Mouse (Mus musculus) CH12.LX (cell line): ENCODE results near the gene Cyp4f40. TPM values are rescaled to one million over a fixed set of nuclear protein-coding genes. Genes with fewer than 3 reads are reported as not detected.

ENCODE experiments used
- DNase-seq: peaks from one replicate; pipeline ENCODE4 v3.0.0-alpha.2; 2013; ENCODE audit errors: extremely low read depth
- H3K27ac ChIP-seq: 2 replicates; pipeline ENCODE4 v1.5.1; 2012; ENCODE audit warnings: low read depth, mild to moderate bottlenecking, control low read depth, moderate library complexity; ENCODE audit not compliant: insufficient read depth
- H3K27me3 ChIP-seq: replicated peaks from 2 replicates; pipeline ENCODE3; 2012; ENCODE audit warnings: inconsistent platforms
- H3K36me3 ChIP-seq, 2 experiments: replicated peaks in 1 of 2; 2 replicates each; pipeline versions ENCODE3 to v1.6.1; 2012; ENCODE audit warnings: inconsistent platforms in 1 of 2, low read length in 1 of 2, mild to moderate bottlenecking in 1 of 2, mixed read lengths in 1 of 2, moderate library complexity in 1 of 2; ENCODE audit not compliant: control insufficient read depth in 1 of 2, insufficient read depth in 1 of 2
- H3K4me1 ChIP-seq, 2 experiments: 2 replicates each; pipeline ENCODE4 v1.6.1; 2012; ENCODE audit warnings: inconsistent platforms in 1 of 2, moderate library complexity in 1 of 2; ENCODE audit not compliant: insufficient read depth in 2 of 2, control insufficient read depth in 1 of 2
- H3K4me2 ChIP-seq: 2 replicates; pipeline ENCODE4 v1.6.1; 2012; ENCODE audit warnings: low read depth, mild to moderate bottlenecking, control low read depth; ENCODE audit not compliant: poor library complexity, insufficient read depth, severe bottlenecking
- H3K4me3 ChIP-seq, 3 experiments: fragments of 150-350 bp in 1 of 3; sonication (generic) in 1 of 3; replicated peaks in 1 of 3; 2 replicates each; pipeline versions ENCODE3 to v1.5.1; 2011 to 2012; ENCODE audit warnings: low read depth in 2 of 3, low read length in 2 of 3, mild to moderate bottlenecking in 2 of 3, moderate library complexity in 2 of 3, control low read depth in 1 of 3, improper control_type of control experiment in 1 of 3, inconsistent platforms in 1 of 3, mixed read lengths in 1 of 3; ENCODE audit not compliant: poor library complexity in 1 of 3
- H3K79me2 ChIP-seq: replicated peaks from 2 replicates; pipeline ENCODE4 v1.6.1; 2012; ENCODE audit warnings: mild to moderate bottlenecking, moderate library complexity; ENCODE audit not compliant: control insufficient read depth, poor library complexity, insufficient read depth, severe bottlenecking; ENCODE audit errors: extremely low read depth
- H3K9ac ChIP-seq: 2 replicates; pipeline ENCODE4 v1.6.1; 2012; ENCODE audit warnings: low read depth, mild to moderate bottlenecking, control low read depth, moderate library complexity; ENCODE audit not compliant: insufficient read depth
- H3K9me3 ChIP-seq: replicated peaks from 2 replicates; pipeline ENCODE3; 2012; ENCODE audit warnings: low read length, inconsistent platforms, mixed read lengths
- CTCF ChIP-seq, 2 experiments: IDR thresholded peaks in 1 of 2; conservative IDR thresholded peaks in 1 of 2; 2 replicates each; pipeline ENCODE4 v1.5.1; 2011 to 2012; ENCODE audit warnings: low read depth in 2 of 2, low read length in 2 of 2, improper control_type of control experiment in 1 of 2, inconsistent platforms in 1 of 2, mild to moderate bottlenecking in 1 of 2, moderate library complexity in 1 of 2
- E2F4 ChIP-seq: IDR thresholded peaks from 2 replicates; pipeline ENCODE4 v1.6.1; 2011; ENCODE audit warnings: low read depth, low read length, improper control_type of control experiment; ENCODE audit not compliant: insufficient replicate concordance
- ELF1 ChIP-seq: IDR thresholded peaks from 2 replicates; pipeline ENCODE4 v1.6.1; 2014; ENCODE audit warnings: low read depth, mild to moderate bottlenecking, inconsistent platforms, low read length, improper control_type of control experiment
- EP300 ChIP-seq: IDR thresholded peaks from 2 replicates; pipeline ENCODE4 v1.6.1; 2011; ENCODE audit warnings: low read length, improper control_type of control experiment
- ETS1 ChIP-seq: conservative IDR thresholded peaks from 2 replicates; pipeline ENCODE4 v1.6.1; 2012; ENCODE audit warnings: low read depth, mild to moderate bottlenecking, inconsistent platforms, low read length, improper control_type of control experiment, moderate library complexity
- GABPA ChIP-seq: IDR thresholded peaks from 2 replicates; pipeline ENCODE4 v1.6.1; 2012; ENCODE audit warnings: low read depth, low read length, improper control_type of control experiment, inconsistent platforms; ENCODE audit not compliant: insufficient replicate concordance
- IRF4 ChIP-seq: IDR thresholded peaks from 2 replicates; pipeline ENCODE4 v1.6.1; 2014; ENCODE audit warnings: low read depth, mild to moderate bottlenecking, inconsistent platforms, low read length, improper control_type of control experiment
- KAT2A ChIP-seq: IDR thresholded peaks from 2 replicates; pipeline ENCODE4 v1.6.1; 2012; ENCODE audit warnings: low read length, improper control_type of control experiment, inconsistent platforms; ENCODE audit not compliant: insufficient replicate concordance
- MAX ChIP-seq: IDR thresholded peaks from 2 replicates; pipeline ENCODE4 v1.6.1; 2011; ENCODE audit warnings: low read length, improper control_type of control experiment
- MEF2A ChIP-seq: IDR thresholded peaks from 2 replicates; pipeline ENCODE4 v1.6.1; 2014; ENCODE audit warnings: low read depth, mild to moderate bottlenecking, inconsistent platforms, low read length, improper control_type of control experiment, borderline replicate concordance
- MXI1 ChIP-seq: IDR thresholded peaks from 2 replicates; pipeline ENCODE4 v1.6.1; 2011; ENCODE audit warnings: mild to moderate bottlenecking, low read depth, low read length, improper control_type of control experiment
- MYC ChIP-seq: IDR thresholded peaks from 2 replicates; pipeline ENCODE4 v1.6.1; 2011; ENCODE audit warnings: low read depth, mild to moderate bottlenecking, improper control_type of control experiment, low read length
- NRF1 ChIP-seq: IDR thresholded peaks from 2 replicates; pipeline ENCODE4 v1.6.1; 2014; ENCODE audit warnings: low read depth, mild to moderate bottlenecking, inconsistent platforms, low read length, improper control_type of control experiment, moderate library complexity
- PAX5 ChIP-seq: IDR thresholded peaks from 2 replicates; pipeline ENCODE4 v1.6.1; 2012; ENCODE audit warnings: low read length, inconsistent platforms, mixed read lengths
- POLR2A ChIP-seq: IDR thresholded peaks from 2 replicates; pipeline ENCODE4 v1.6.1; 2011; ENCODE audit warnings: low read depth, mild to moderate bottlenecking, improper control_type of control experiment, low read length
- RCOR1 ChIP-seq: conservative IDR thresholded peaks from 2 replicates; pipeline ENCODE4 v1.6.1; 2012; ENCODE audit warnings: low read depth, mild to moderate bottlenecking, inconsistent platforms, low read length, improper control_type of control experiment
- TCF12 ChIP-seq: IDR thresholded peaks from 2 replicates; pipeline ENCODE4 v1.6.1; 2014; ENCODE audit warnings: low read depth, mild to moderate bottlenecking, inconsistent platforms, low read length, improper control_type of control experiment
- UBTF ChIP-seq: IDR thresholded peaks from 2 replicates; pipeline ENCODE4 v1.6.1; 2012; ENCODE audit warnings: low read depth, mild to moderate bottlenecking, inconsistent platforms, low read length, improper control_type of control experiment, moderate library complexity
- USF2 ChIP-seq: conservative IDR thresholded peaks from 2 replicates; pipeline ENCODE4 v1.6.1; 2011; ENCODE audit warnings: low read depth, low read length, improper control_type of control experiment
- ZKSCAN1 ChIP-seq: IDR thresholded peaks from 2 replicates; pipeline ENCODE4 v1.6.1; 2012; ENCODE audit warnings: low read depth, inconsistent platforms, low read length, improper control_type of control experiment, borderline replicate concordance
- dilution Hi-C: fragments of 300-500 bp; cut with MboI; formaldehyde crosslinking; loops from 2 replicates; pipeline ENCODE4 v1.14.3; 2020; ENCODE audit warnings: low sequenced_read_pairs; ENCODE audit not compliant: extremely low pct_unique_long_range_greater_than_20kb, extremely low pct_ligation_motif_present
- in situ Hi-C: fragments of 300-500 bp; cut with MboI; formaldehyde crosslinking; loops from 3 replicates; pipeline ENCODE4 v1.14.3; 2019; ENCODE audit warnings: low sequenced_read_pairs, low pct_ligation_motif_present, low pct_unique_long_range_greater_than_20kb, mixed read lengths
- polyA plus RNA-seq: library from polyadenylated mRNA; unstranded; fragments of >175 nt; gene quantifications from 2 replicates; pipeline ENCODE4 v1.2.1, GENCODE M21; 2012; ENCODE audit warnings: low read depth; ENCODE audit not compliant: insufficient read length
- total RNA-seq, 2 experiments: library from RNA; depleted of rRNA; stranded (reverse); fragments of 300-350 nt in 1 of 2; fragments of >200 nt in 1 of 2; gene quantifications; 2 replicates each; pipeline ENCODE4 v1.2.3; 2012 to 2014

Cyp4f40 gene
- total and polyA plus RNA-seq, 3 experiments, result 0.08 to 0.44 (median 0.40) TPM

DNA sequence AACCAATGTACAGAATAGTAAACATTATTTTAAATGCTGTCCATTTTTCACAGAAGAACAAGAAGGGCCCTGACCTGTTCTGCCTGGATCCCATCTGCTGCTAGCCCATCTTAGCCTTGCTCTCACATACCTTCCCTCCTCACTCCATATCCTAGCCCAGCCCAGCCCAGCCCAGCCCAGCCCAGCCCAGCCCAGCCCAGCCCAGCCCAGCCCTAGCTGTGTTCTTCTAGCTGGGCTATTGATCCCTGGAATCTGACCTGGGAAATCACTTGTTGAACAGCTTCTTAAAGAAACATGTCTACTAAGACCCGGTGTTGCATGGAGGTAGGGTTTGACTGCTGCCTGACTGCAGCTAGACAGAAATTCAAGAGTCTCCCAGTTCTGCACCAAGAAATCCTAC lies 454 bp upstream of the Cyp4f40 start:
- no peak overlapping the region for H3K27ac ChIP-seq

GRCm38 (mm10) chr17:32673976-32674375 lies 15.3 kb downstream of the Cyp4f40 start:
- H3K4me2 ChIP-seq, result no peak overlapping the region
- H3K9ac ChIP-seq, result no peak overlapping the region
- DNase-seq, result no peak
- H3K36me3 ChIP-seq, result no peaks in the 10 kb centered on the region
- peaks cover 0 to 8% of the 10 kb centered on the region in 2 experiments; a peak in 2 of 4 replicates for H3K4me1 ChIP-seq
- in situ Hi-C loops (loop anchor here (10.0 kb wide), 1 partner anchor 149 kb away; no protein-coding TSS in a partner anchor), dilution Hi-C loops (no loop called here)
- H3K79me2 ChIP-seq, result no peaks in the 10 kb centered on the region
- H3K27ac ChIP-seq, result no peak overlapping the region
- TF ChIP-seq MEF2A, result no peak
- no peak for TF ChIP-seq ETS1
- no peak for TF ChIP-seq GABPA
- TF ChIP-seq ZKSCAN1, result no peak
- no peak for TF ChIP-seq IRF4
- TF ChIP-seq PAX5, result no peak
- TF ChIP-seq E2F4, result no peak
- no peak for TF ChIP-seq KAT2A
- TF ChIP-seq ELF1, result no peak
- TF ChIP-seq UBTF, result no peak
- TF ChIP-seq POLR2A, result no peak
- TF ChIP-seq RCOR1, result no peak
- TF ChIP-seq TCF12, result no peak
- H3K27me3 ChIP-seq, result peaks cover 4% of the 10 kb centered on the region
- no peaks in the 10 kb centered on the region for H3K9me3 ChIP-seq
- no peak overlapping the region for H3K4me3 ChIP-seq

More for the DNA sequence above, 454 bp upstream of the Cyp4f40 start:
- TF ChIP-seq CTCF (conservative IDR thresholded peaks at IDR 0.05 in 1 of 2, IDR thresholded peaks at IDR 0.05 in 1 of 2; ENCODE audit: low read depth in 2 of 2, low read length in 2 of 2) (no peak), MAX (no peak), UBTF (no peak), MXI1 (no peak), EP300 (no peak), NRF1 (no peak), ETS1 (no peak), PAX5 (no peak), USF2 (no peak), MYC (no peak), IRF4 (no peak), GABPA (no peak)
- TF ChIP-seq, all 38 proteins: peak for 0
- Histone ChIP-seq H3K4me3 (no peak overlapping the region), H3K27me3 (no peaks in the 10 kb centered on the region), H3K36me3 (no peaks in the 10 kb centered on the region), H3K4me1 (peaks cover 0 to 14% of the 10 kb centered on the region in 2 experiments; a peak in 3 of 4 replicates), H3K9me3 (no peaks in the 10 kb centered on the region), H3K79me2 (no peaks in the 10 kb centered on the region), H3K4me2 (no peak overlapping the region), H3K9ac (no peak overlapping the region)
- in situ Hi-C loops, result no loop called here
- dilution Hi-C loops, result no loop called here
- no peak for DNase-seq
